Mouse (Mus musculus) C2C12 (cell line): ENCODE measurements around the gene Fam78b.

Experiments used
- CEBPB ChIP-seq: IDR thresholded peaks from one replicate; pipeline ENCODE4 v1.6.1; 2011; ENCODE audit warnings: low read depth, mild to moderate bottlenecking, control low read depth, moderate library complexity
- CTCF ChIP-seq: IDR thresholded peaks from one replicate; pipeline ENCODE4 v1.5.1; 2011; ENCODE audit not compliant: control insufficient read depth, insufficient read depth, insufficient read length
- MAX ChIP-seq: IDR thresholded peaks from one replicate; pipeline ENCODE4 v1.6.1; 2011; ENCODE audit warnings: mild to moderate bottlenecking, control low read depth
- MYOD1 ChIP-seq: IDR thresholded peaks from one replicate; pipeline ENCODE4 v1.6.1; 2011; ENCODE audit warnings: low read depth; ENCODE audit not compliant: control insufficient read depth, insufficient read length
- MYOG ChIP-seq: IDR thresholded peaks from one replicate; pipeline ENCODE4 v1.6.1; 2011; ENCODE audit not compliant: control insufficient read depth, insufficient read length; ENCODE audit errors: extremely low read depth
- USF1 ChIP-seq: IDR thresholded peaks from one replicate; pipeline ENCODE4 v1.6.1; 2011; ENCODE audit warnings: low read depth, mild to moderate bottlenecking, control low read depth, moderate library complexity

DNA sequence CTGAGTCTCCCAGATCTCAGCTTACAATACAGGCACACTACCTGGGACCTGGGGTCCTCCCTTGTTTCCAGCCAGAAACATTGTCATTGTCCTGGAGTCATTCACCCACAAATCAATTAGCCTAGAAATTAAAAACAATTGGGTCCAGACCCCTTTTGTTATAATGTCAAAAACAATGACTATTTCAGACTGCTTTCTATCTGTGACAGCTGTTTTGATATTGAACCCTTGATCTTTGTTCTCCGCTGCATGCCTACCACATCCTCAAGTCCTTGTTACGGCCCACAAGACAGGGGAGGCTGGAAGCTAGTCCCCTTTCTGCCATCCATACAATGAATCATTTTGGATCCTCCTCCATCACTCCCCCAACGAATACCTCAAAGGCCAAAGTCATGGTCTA, 80.7 kb downstream of the Fam78b start:
- no peak for TF ChIP-seq CTCF
- TF ChIP-seq CEBPB, result no peak
- TF ChIP-seq USF1, result no peak
- no peak for TF ChIP-seq MAX
- TF ChIP-seq MYOG, result no peak
- no peak for TF ChIP-seq MYOD1
